Mouse (Mus musculus): Measurements from ENCODE around the gene Gnl2. TPM values are rescaled to one million over a fixed set of nuclear protein-coding genes. Genes with fewer than 3 reads are reported as not detected.
A peak's percentile ranks its signal among the peaks of the same experiment; 100 is the strongest.

Gene Gnl2
- 70.9 and 78.3 TPM in 2 replicates for polyA plus RNA-seq (2015; fragmentation: Nextera tagmentation; extraction: Ambion mirVana)

DNA sequence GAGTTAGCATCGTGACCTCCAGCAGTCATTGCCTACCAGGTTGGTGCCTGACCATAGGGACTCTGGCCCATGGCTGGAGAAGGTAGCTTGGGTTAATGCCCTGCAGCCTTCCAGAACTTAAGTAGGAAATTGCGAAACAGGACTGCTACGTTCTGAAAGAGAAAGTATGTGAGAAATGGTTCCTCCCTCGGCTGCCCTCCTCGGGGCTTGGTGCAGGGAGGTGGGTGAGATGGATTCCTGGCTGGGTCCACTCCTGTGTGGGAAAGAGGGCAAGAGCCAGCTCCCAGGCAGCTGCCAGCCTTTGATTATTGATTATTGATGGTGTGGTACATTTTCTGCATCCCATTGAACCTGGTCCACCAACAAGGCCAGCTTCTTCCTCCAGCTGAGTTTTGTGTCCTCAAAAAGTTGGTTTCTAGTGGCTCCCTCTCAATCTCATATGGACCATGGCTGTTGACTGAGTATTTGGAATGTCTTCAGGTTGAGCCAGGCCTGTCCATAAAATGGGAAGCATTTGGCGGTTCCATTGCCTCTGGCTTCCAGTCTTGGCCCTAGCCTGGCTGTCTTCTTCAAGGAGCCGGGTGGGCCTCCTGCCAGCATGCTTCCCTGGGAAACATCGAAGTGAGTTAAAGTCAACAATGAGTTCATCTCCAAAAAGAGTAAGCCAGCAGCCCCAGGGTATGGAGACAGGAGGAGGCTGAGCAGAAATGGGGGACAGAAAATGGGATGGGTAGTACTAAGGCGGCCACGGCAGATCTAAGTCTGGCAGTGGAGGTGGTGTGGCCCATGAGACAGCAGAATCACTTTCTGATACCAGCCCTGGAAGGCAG lies at the start of gene Gnl2:
Gnl2 (plus strand) TSS at position 780 of the 830 bp plus-strand sequence.
- H3K9ac ChIP-seq, result no peak within 1 kb of the TSS
- no peaks in the 10 kb centered on the region for H3K36me3 ChIP-seq
- H3K9me3 ChIP-seq, result no peaks in the 10 kb centered on the region
- no peak within 1 kb of the TSS for H3K4me2 ChIP-seq
- no peak within 1 kb of the TSS for H3K4me3 ChIP-seq
- H3K27me3 ChIP-seq, result no peaks in the 10 kb centered on the region; the same call in 1 of the 2 replicates
- WGBS, result 60% methylated on average over 10 of the region's 10 CpGs
- no peak within 1 kb of the TSS for H3K27ac ChIP-seq
- no peaks in the 10 kb centered on the region for H3K4me1 ChIP-seq
- ATAC-seq (ENCODE audit: borderline replicate concordance, extremely low read depth, low FRiP score, low TSS enrichment), result no peak

- WGBS, result 66% methylated on average over 6 of the region's 6 CpGs
- H3K9ac ChIP-seq, result no peak overlapping the region
- no peak overlapping the region for H3K27ac ChIP-seq
- no peaks in the 10 kb centered on the region for H3K4me1 ChIP-seq
- H3K9me3 ChIP-seq, result no peaks in the 10 kb centered on the region
- no peak for ATAC-seq (ENCODE audit: borderline replicate concordance, extremely low read depth, low FRiP score, low TSS enrichment)
- H3K4me3 ChIP-seq, result no peak overlapping the region
- no peaks in the 10 kb centered on the region for H3K36me3 ChIP-seq
- peaks cover 4% of the 10 kb centered on the region; the same call in 1 of the 2 replicates for H3K27me3 ChIP-seq
- no peak overlapping the region for H3K4me2 ChIP-seq
These were observed 47.7 kb upstream of the Gnl2 start for GRCm38 (mm10) chr4:124968711-124969110.

DNA sequence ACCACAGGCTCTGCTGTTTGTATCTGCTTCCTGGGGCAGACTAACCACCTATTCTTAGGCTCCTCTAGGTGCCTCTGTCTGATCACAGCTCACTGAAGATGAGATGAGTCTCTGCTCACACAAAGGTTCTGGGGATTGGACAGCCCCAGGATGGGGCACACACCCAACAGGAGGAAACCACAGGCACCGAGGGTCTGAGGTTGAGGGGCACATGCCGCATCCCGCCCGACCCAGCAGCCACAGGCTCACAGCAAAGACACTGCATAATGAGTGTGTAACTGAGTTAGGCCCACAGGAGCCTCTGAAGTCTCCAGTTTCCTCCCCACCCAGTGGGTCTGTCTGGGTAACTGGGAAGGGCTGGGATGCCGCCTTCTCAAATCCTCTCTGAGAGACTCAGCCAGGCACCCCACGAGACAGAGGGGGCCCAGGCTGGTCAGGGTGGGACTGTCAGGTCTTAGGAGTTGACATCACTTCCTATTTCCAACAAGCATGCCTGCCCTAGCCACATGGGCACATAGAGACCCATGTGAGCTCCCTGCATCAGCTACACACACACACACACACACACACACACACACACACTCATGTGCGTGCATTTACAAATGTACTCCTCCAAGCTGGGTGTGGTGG lies 47.1 kb upstream of the Gnl2 start:
- H3K27me3 ChIP-seq, result peaks cover 4% of the 10 kb centered on the region; the same call in 1 of the 2 replicates
- H3K9me3 ChIP-seq, result no peaks in the 10 kb centered on the region
- no peak for ATAC-seq (ENCODE audit: borderline replicate concordance, extremely low read depth, low FRiP score, low TSS enrichment)
- no peak overlapping the region for H3K27ac ChIP-seq
- no peak overlapping the region for H3K4me3 ChIP-seq
- H3K4me1 ChIP-seq, result no peaks in the 10 kb centered on the region
- H3K4me2 ChIP-seq, result no peak overlapping the region
- 79% methylated on average over 7 of the region's 7 CpGs for WGBS
- H3K9ac ChIP-seq, result no peak overlapping the region
- H3K36me3 ChIP-seq, result no peaks in the 10 kb centered on the region

DNA sequence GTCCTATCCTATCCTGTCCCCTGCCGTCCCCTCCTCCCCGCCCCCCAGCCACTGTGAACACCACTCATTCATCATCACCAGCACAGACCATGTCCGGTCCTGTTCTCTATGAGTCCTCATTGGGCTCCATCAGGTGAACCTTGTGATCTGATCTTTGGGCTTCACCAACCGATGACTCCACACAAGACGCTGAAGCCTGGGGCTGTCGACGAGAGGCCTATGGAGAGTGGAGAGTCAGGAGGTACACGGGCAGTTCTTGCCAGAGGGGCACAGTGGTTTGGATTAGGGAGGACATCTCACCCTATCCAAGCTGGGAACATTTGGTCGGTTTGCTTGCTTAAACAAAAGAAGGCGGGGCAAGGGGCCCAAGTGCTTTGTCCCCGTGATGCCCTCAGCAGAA lies 46.2 kb upstream of the Gnl2 start:
- no peaks in the 10 kb centered on the region for H3K9me3 ChIP-seq
- ATAC-seq (ENCODE audit: borderline replicate concordance, extremely low read depth, low FRiP score, low TSS enrichment), result no peak
- H3K36me3 ChIP-seq, result no peaks in the 10 kb centered on the region
- no peak overlapping the region for H3K9ac ChIP-seq
- H3K27ac ChIP-seq, result no peak overlapping the region
- peaks cover 4% of the 10 kb centered on the region; the same call in 1 of the 2 replicates for H3K27me3 ChIP-seq
- no peak overlapping the region for H3K4me3 ChIP-seq
- 59% methylated on average over 11 of the region's 11 CpGs for WGBS
- H3K4me1 ChIP-seq, result no peaks in the 10 kb centered on the region
- no peak overlapping the region for H3K4me2 ChIP-seq

DNA sequence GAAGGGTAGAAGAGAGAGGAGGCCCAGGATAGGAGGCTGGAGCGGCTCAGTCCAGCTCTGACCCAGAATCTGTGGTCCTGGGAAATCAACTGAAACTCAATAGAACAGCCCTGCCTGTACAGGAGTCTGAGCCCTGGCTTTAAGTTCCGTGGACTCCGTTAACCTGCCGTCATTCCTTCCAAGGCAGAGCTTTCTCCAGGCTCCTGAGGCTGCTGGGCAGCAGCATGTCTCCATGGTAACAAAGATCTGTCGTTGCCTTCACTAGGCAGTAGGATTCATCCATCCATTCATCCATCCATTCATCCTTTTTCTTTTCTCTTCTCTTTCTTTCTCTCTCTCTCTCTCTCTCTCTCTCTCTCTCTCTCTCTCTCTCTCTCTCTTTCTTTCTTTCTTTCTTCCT lies 45.7 kb upstream of the Gnl2 start:
- H3K36me3 ChIP-seq, result no peaks in the 10 kb centered on the region
- no peak overlapping the region for H3K4me3 ChIP-seq
- 33% methylated on average over 5 of the region's 5 CpGs for WGBS
- H3K4me1 ChIP-seq, result no peaks in the 10 kb centered on the region
- H3K9ac ChIP-seq, result no peak overlapping the region
- peaks cover 4% of the 10 kb centered on the region; the same call in 1 of the 2 replicates for H3K27me3 ChIP-seq
- H3K4me2 ChIP-seq, result no peak overlapping the region
- ATAC-seq (ENCODE audit: borderline replicate concordance, extremely low read depth, low FRiP score, low TSS enrichment), result no peak
- H3K27ac ChIP-seq, result no peak overlapping the region
- H3K9me3 ChIP-seq, result no peaks in the 10 kb centered on the region

DNA sequence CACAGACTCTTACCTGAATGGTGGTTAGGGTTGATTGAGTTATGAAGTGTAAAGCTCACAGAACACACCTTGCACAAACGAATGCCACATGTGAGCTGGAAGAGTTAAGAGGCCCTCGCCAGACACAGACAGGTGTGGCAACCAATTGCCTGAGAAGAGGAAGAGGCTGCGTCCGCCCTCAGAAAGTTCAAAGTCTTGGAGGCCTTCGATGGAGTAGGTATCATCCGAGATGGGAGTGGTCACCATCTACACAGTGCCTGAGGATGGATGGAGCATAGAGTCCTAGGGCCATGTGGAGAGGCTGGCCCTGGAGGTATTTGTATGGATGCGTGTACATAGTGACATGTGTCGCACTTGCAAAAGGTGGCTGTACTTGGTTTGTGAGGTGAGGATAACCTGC lies 45.3 kb upstream of the Gnl2 start:
- no peaks in the 10 kb centered on the region for H3K36me3 ChIP-seq
- H3K4me2 ChIP-seq, result no peak overlapping the region
- ATAC-seq (ENCODE audit: borderline replicate concordance, extremely low read depth, low FRiP score, low TSS enrichment), result no peak
- H3K9me3 ChIP-seq, result no peaks in the 10 kb centered on the region
- no peak overlapping the region for H3K9ac ChIP-seq
- no peaks in the 10 kb centered on the region for H3K4me1 ChIP-seq
- 70% methylated on average over 8 of the region's 8 CpGs for WGBS
- H3K4me3 ChIP-seq, result no peak overlapping the region
- peaks cover 4% of the 10 kb centered on the region; the same call in 1 of the 2 replicates for H3K27me3 ChIP-seq
- H3K27ac ChIP-seq, result no peak overlapping the region

DNA sequence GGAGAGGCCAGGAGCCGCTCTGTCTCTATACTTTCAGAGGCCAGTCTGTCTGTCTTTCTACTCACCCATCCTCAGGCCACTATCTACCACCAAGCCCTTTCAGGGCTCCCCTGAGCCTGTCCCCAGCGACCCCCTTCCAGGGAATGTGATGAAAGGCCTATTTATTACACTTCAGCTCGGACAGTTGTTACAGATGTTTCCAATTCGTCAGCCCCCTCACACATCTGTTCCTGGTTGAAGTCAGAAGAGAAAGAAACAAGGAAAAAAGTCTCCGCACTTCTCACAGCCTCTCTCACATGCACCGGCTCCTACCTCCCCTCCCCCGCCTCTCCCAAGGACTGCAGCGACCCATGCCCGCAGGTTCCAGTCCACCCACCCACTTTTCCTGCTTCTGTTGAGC lies 44.1 kb upstream of the Gnl2 start:
- no peak overlapping the region for H3K27ac ChIP-seq
- H3K4me1 ChIP-seq, result no peaks in the 10 kb centered on the region
- no peaks in the 10 kb centered on the region for H3K9me3 ChIP-seq
- 30% methylated on average over 9 of the region's 9 CpGs for WGBS
- H3K9ac ChIP-seq, result no peak overlapping the region
- H3K4me2 ChIP-seq, result no peak overlapping the region
- peaks cover 4% of the 10 kb centered on the region; the same call in 1 of the 2 replicates for H3K27me3 ChIP-seq
- no peak for ATAC-seq (ENCODE audit: borderline replicate concordance, extremely low read depth, low FRiP score, low TSS enrichment)
- no peak overlapping the region for H3K4me3 ChIP-seq
- H3K36me3 ChIP-seq, result no peaks in the 10 kb centered on the region

- no peaks in the 10 kb centered on the region for H3K36me3 ChIP-seq
- no peak overlapping the region for H3K4me2 ChIP-seq
- no peak overlapping the region for H3K4me3 ChIP-seq
- H3K9ac ChIP-seq, result no peak overlapping the region
- H3K4me1 ChIP-seq, result no peaks in the 10 kb centered on the region
- peaks cover 4% of the 10 kb centered on the region; the same call in 1 of the 2 replicates for H3K27me3 ChIP-seq
- 74% methylated on average over 2 of the region's 2 CpGs for WGBS
- H3K27ac ChIP-seq, result no peak overlapping the region
- no peak for ATAC-seq (ENCODE audit: borderline replicate concordance, extremely low read depth, low FRiP score, low TSS enrichment)
- H3K9me3 ChIP-seq, result no peaks in the 10 kb centered on the region
These were observed 43.1 kb upstream of the Gnl2 start for GRCm38 (mm10) chr4:124973296-124973695.

DNA sequence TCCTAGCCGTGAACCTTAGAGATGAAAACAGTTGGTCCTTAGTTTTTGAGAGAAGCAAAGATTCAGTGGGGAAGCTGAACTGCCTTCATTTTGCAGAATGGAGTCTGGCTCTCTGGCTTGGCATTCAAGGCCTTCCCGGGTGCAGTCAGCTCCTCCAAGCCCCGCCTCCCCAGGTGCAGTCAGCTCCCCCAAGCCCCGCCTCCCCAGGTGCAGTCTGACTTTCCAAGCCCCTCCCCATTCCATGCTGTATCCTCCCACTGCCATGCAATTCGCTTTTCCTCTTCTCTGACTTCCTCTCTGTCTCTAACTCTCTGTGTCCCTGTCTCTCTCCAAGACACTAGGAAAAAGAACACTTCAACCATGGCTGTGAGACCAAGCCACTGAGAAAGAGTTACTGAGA lies 38.2 kb upstream of the Gnl2 start:
- Histone ChIP-seq H3K9ac (no peak overlapping the region), H3K9me3 (no peaks in the 10 kb centered on the region), H3K4me1 (no peaks in the 10 kb centered on the region), H3K4me3 (no peak overlapping the region), H3K27me3 (peaks cover 7% of the 10 kb centered on the region; the same call in 1 of the 2 replicates), H3K36me3 (no peaks in the 10 kb centered on the region), H3K4me2 (no peak overlapping the region), H3K27ac (no peak overlapping the region)
- ATAC-seq (ENCODE audit: borderline replicate concordance, extremely low read depth, low FRiP score, low TSS enrichment), result no peak
- 29% methylated on average over 5 of the region's 5 CpGs for WGBS

GRCm38 (mm10) chr4:124983893-124984526 lies 32.4 kb upstream of the Gnl2 start:
- peaks cover 37% of the 10 kb centered on the region for H3K4me1 ChIP-seq
- no peaks in the 10 kb centered on the region for H3K36me3 ChIP-seq
- ATAC-seq (ENCODE audit: borderline replicate concordance, extremely low read depth, low FRiP score, low TSS enrichment), result no peak
- 18% methylated on average over 9 of the region's 9 CpGs for WGBS
- H3K9ac ChIP-seq, result no peak overlapping the region
- H3K4me3 ChIP-seq, result no peak overlapping the region
- no peak overlapping the region for H3K27ac ChIP-seq
- no peaks in the 10 kb centered on the region for H3K9me3 ChIP-seq
- no peak overlapping the region for H3K4me2 ChIP-seq
- H3K27me3 ChIP-seq, result peaks cover 63% of the 10 kb centered on the region

DNA sequence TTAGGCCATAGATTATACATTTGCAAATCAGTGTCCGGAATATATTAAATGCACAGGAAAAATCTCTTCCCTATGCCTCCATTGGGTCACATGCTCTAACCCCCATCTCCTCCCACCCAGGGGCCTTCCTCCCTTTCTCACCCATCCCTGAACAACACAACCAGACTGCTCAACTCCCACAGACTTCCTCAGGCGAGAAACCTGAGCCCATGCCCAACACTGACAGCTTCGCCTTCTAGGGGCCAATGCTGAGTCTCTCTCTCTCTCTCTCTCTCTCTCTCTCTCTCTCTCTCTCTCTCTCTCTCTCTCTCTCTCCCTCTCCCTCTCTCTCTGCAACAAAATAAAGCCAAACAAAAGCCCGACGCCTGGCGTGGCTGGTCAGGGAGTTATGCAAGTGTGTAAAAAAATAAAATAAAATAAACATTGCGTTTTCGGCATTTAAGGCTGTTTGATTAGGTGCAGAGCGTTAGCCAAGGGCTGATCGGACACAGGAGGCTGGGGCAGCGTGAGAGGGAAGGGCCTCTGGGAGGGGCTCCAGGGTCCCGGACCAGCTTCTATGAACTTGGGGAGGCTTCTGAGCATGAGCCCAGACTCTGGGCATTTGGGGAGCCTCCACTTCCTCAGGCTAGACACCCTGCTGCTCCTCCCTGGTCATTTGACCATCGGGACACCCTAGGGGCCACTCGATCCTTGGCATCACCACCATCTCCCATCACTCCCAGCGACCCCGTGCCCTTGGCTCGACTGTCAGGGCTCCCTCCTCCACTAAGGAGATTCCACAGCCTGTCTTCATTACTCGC lies 31.3 kb upstream of the Gnl2 start:
- H3K36me3 ChIP-seq, result no peaks in the 10 kb centered on the region
- peak; percentile 12; the same call in 1 of the 2 replicates for ATAC-seq (ENCODE audit: borderline replicate concordance, extremely low read depth, low FRiP score, low TSS enrichment)
- peaks cover 70% of the 10 kb centered on the region for H3K27me3 ChIP-seq
- no peaks in the 10 kb centered on the region for H3K9me3 ChIP-seq
- peaks cover 48% of the 10 kb centered on the region for H3K4me1 ChIP-seq
- H3K4me2 ChIP-seq, result peak overlapping the region; percentile 82
- H3K4me3 ChIP-seq, result peak overlapping the region; percentile 6; the same call in 1 of the 2 replicates
- no peak overlapping the region for H3K9ac ChIP-seq
- 4% methylated on average over 18 of the region's 18 CpGs for WGBS
- no peak overlapping the region for H3K27ac ChIP-seq

Measured in lung, embryonic 15.5 days (tissue).